ENCODE assay signal across 8 mouse cellular contexts in the genomic region with DNA sequence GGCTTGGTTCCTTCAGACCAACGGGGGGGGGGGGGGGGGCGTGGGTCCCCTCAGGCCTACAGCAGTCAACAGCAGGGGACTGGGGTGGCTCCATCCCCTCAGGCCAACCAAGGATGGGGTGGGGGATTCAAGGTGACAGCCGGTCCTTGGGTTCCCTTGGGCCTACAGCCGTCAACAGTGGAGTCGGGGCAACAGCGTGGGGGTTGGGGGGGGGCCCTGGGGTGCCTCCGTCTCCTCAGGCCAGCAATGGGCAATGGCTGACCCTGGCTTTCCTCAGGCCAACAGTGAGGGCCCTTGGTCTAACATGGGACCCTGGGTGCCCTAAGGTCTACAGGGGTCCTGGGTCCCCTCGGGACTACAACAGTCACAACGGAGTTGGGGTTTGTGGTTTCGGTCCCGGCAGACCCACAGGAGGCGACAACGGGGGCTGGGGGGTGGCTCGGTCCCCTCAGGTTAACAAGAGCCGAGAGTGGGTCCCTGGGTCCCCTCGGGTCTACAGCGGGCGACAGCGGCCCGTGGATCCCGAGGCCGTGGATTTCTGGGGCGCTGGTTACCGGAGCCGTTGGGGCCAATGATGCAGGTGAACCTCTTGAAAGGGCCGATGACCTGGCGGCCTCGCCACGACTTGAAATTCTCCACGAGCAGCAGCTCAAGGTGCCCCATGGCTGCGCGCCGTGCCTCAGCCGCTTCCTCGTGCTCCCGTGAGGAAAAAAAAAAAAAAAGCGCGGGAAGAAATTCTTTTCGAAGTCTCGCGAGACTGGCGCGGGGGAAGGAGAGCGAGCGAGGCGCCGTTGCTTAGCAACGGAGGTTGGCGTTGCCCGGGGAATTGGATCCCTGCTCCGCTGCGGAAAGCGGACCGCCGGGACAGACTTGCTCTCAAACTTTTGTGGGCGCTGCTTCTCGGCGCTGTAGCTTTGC. TPM values are rescaled to one million over a fixed set of nuclear protein-coding genes. Genes with fewer than 3 reads are reported as not detected.
DNase-seq lines count a peak whose midpoint lies in the region; ATAC-seq and TF ChIP-seq lines count a peak whose summit lies in the region.

Gene Smc1b, minus strand, starts transcription at position 690 of the 918 bp plus-strand sequence.
Gene Ribc2, plus strand, starts transcription at position 804 of the 918 bp plus-strand sequence.

- no peak for TF ChIP-seq POLR2A in thymus, adult 2 months (IDR thresholded peaks at IDR 0.05; ENCODE audit: control insufficient read depth, extremely low read depth, insufficient read depth, low read length, poor library complexity)

- H3K36me3 ChIP-seq in thymus, adult 2 months (ENCODE audit: control insufficient read depth, insufficient read depth, low read length): no peaks in the 10 kb centered on the region
- no peaks in the 10 kb centered on the region for H3K36me3 ChIP-seq in forebrain, embryonic 15.5 days
- no peaks in the 10 kb centered on the region for H3K36me3 ChIP-seq in liver, embryonic 15.5 days (replicated peaks)

- DNase-seq in thymus, postnatal 0 days (ENCODE audit: low spot score): peak; percentile 29
- no peak for DNase-seq in thymus, adult 2 months
- DNase-seq in heart, postnatal 4 days: peak; percentile 72
- DNase-seq in layer of hippocampus, adult 18-20 months (ENCODE audit: low spot score in 2 of 2): peak; percentile 67 to 82
- peak; percentile 35 for DNase-seq in ovary, postnatal 10 days (ENCODE audit: low spot score)
- peak; percentile 66 for DNase-seq in yolk sac, embryonic 10.5 days (ENCODE audit: low spot score)

- TF ChIP-seq CTCF in thymus, adult 2 months (IDR thresholded peaks at IDR 0.05; ENCODE audit: borderline replicate concordance, control insufficient read depth, extremely low read depth, insufficient read depth, low read length, poor library complexity): no peak

- ATAC-seq in forebrain, embryonic 15.5 days (replicated peaks): peak; percentile 57; the same call in 1 of the 2 replicates
- ATAC-seq in liver, embryonic 15.5 days (ENCODE audit: insufficient read depth): no peak

- H3K4me1 ChIP-seq in thymus, adult 2 months (replicated peaks; ENCODE audit: control insufficient read depth, insufficient read depth, low read length): 0 out of 2 replicates have a peak, but pooled peaks cover 3% of the 10 kb centered on the region
- H3K4me1 ChIP-seq in forebrain, embryonic 15.5 days: peaks cover 5% of the 10 kb centered on the region
- 0 out of 2 replicates have a peak, but pooled peaks cover 4% of the 10 kb centered on the region for H3K4me1 ChIP-seq in liver, embryonic 15.5 days (replicated peaks)

- H3K27me3 ChIP-seq in thymus, adult 2 months (ENCODE audit: control insufficient read depth, insufficient read depth, low read length): no peaks in the 10 kb centered on the region
- 0 out of 2 replicates have a peak, but pooled peaks cover 4% of the 10 kb centered on the region for H3K27me3 ChIP-seq in forebrain, embryonic 15.5 days
- peaks cover 15% of the 10 kb centered on the region; the same call in 1 of the 2 replicates for H3K27me3 ChIP-seq in liver, embryonic 15.5 days

- H3K27ac ChIP-seq in thymus, adult 2 months (ENCODE audit: control insufficient read depth, insufficient read depth, low read length): no peak within 1 kb of the TSS
- H3K27ac ChIP-seq in forebrain, embryonic 15.5 days (replicated peaks): no peak within 1 kb of the TSS
- H3K27ac ChIP-seq in liver, embryonic 15.5 days (replicated peaks): no peak within 1 kb of the TSS

- 41% methylated on average over 56 of the region's 58 CpGs for WGBS in thymus, adult 2 months
- 31% methylated on average over 56 of the region's 58 CpGs for WGBS in forebrain, embryonic 15.5 days
- WGBS in liver, embryonic 15.5 days (ENCODE audit: insufficient replicate concordance): 32% methylated on average over 57 of the region's 58 CpGs

- H3K9me3 ChIP-seq in forebrain, embryonic 15.5 days: no peaks in the 10 kb centered on the region
- no peaks in the 10 kb centered on the region for H3K9me3 ChIP-seq in liver, embryonic 15.5 days (replicated peaks)

- H3K4me2 ChIP-seq in forebrain, embryonic 15.5 days (replicated peaks): peak within 1 kb of the TSS; percentile 59
- H3K4me2 ChIP-seq in liver, embryonic 15.5 days: peak within 1 kb of the TSS; percentile 46; the same call in 1 of the 2 replicates

- H3K9ac ChIP-seq in forebrain, embryonic 15.5 days (replicated peaks): peak within 1 kb of the TSS; percentile 4; the same call in 1 of the 2 replicates
- H3K9ac ChIP-seq in liver, embryonic 15.5 days: no peak within 1 kb of the TSS

- H3K4me3 ChIP-seq in thymus, adult 2 months (ENCODE audit: control insufficient read depth, insufficient read depth, low read length): no peak within 1 kb of the TSS
- peak within 1 kb of the TSS; percentile 35 for H3K4me3 ChIP-seq in forebrain, embryonic 15.5 days
- H3K4me3 ChIP-seq in liver, embryonic 15.5 days (replicated peaks): 0 out of 2 replicates have a peak within 1 kb of the TSS, but pooled peaks have one; percentile 5

RNA-seq across cellular contexts. Expression of gene Smc1b, which starts in this region (rescaled TPM):
- 0.26 and 0.33 TPM in 2 replicates for polyA plus RNA-seq in thymus, postnatal 0 days (2015; fragmentation: Nextera tagmentation; extraction: Ambion mirVana)
- polyA plus RNA-seq in thymus, adult 2 months (2012; rRNA removed): 0.24 TPM in 1 of 2 replicates, not detected in the other
- 0.13 and 0.15 TPM in 2 replicates for polyA plus RNA-seq in forebrain, embryonic 15.5 days (2015; fragmentation: Nextera tagmentation; extraction: Ambion mirVana)
- under 1 TPM; 0.11 to 0.12 TPM for total RNA-seq in heart, postnatal 4 days (2021)
- under 1 TPM in 1 of 2 experiments, not detected in 1; 0.08 TPM for total RNA-seq in layer of hippocampus, adult 18-20 months (2021)
- polyA plus RNA-seq in liver, embryonic 15.5 days (2015; fragmentation: Nextera tagmentation; extraction: Ambion mirVana): 0.12 and 0.16 TPM in 2 replicates

RNA-seq across cellular contexts. Expression of gene Ribc2, which starts in this region (rescaled TPM):
- 0.21 and 0.32 TPM in 2 replicates for polyA plus RNA-seq in thymus, postnatal 0 days (2015; fragmentation: Nextera tagmentation; extraction: Ambion mirVana)
- polyA plus RNA-seq in thymus, adult 2 months (2012; rRNA removed): 0.09 and 0.19 TPM in 2 replicates
- polyA plus RNA-seq in forebrain, embryonic 15.5 days (2015; fragmentation: Nextera tagmentation; extraction: Ambion mirVana): 0.59 TPM in 2 replicates
- not detected for total RNA-seq in heart, postnatal 4 days (2021)
- under 1 TPM; 0.30 TPM for total RNA-seq in layer of hippocampus, adult 18-20 months (2021)
- polyA plus RNA-seq in liver, embryonic 15.5 days (2015; fragmentation: Nextera tagmentation; extraction: Ambion mirVana): not detected in 2 replicates

Comparison
In these comparisons a context has a peak if more than half of its experiments do, and no peak if none do; other contexts are left out.
1. Peak in DNase-seq in thymus, postnatal 0 days; RNA of the genes that start here not detected or under 1 TPM.
2. Peak in ATAC-seq, H3K4me3 ChIP-seq, H3K9ac ChIP-seq and H3K4me2 ChIP-seq in forebrain, embryonic 15.5 days; RNA of the genes that start here not detected or under 1 TPM.
3. Peak in DNase-seq in heart, postnatal 4 days; RNA of the genes that start here not detected or under 1 TPM.
4. Peak in DNase-seq in layer of hippocampus, adult 18-20 months; RNA of the genes that start here not detected or under 1 TPM.